Mouse (Mus musculus): ENCODE data around the gene Ntrk3. TPM values are rescaled to one million over a fixed set of nuclear protein-coding genes. Genes with fewer than 3 reads are reported as not detected.

Gene Ntrk3
- polyA plus RNA-seq, 1 experiment from 2014 or later, result 2.2 TPM

DNA sequence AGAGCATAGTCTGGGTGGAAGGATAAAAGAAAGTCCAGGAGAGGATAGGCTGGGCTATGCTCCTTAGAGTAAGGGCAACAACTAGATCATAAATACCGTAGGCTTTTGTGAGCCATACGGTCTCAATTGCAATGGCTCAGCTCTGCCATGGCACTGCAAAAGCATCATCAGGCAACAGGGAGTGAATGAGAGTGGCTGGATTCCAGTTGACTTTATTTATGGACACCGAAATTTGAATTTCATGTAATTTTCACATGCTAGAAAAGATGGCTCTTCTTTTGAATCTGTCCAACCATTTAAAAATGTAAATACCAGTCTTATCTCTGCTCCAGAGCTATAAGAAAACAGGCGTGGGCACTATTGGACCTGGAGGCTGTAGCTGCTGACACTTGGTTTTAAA is 419.2 kb downstream of the Ntrk3 start:
- H3K36me3 ChIP-seq (ENCODE audit: control insufficient read depth, insufficient read depth, low read length), result no peaks in the 10 kb centered on the region
- WGBS, result 77% methylated on average over 4 of the region's 4 CpGs
- no peak overlapping the region for H3K4me3 ChIP-seq (ENCODE audit: low read depth, low read length)
- no peak overlapping the region for H3K27ac ChIP-seq (replicated peaks)
- H3K9me3 ChIP-seq (ENCODE audit: control insufficient read depth, low read length), result no peaks in the 10 kb centered on the region
- H3K27me3 ChIP-seq (ENCODE audit: control insufficient read depth, insufficient read depth, low read length), result no peaks in the 10 kb centered on the region
- no peak for TF ChIP-seq EP300 (optimal IDR thresholded peaks at IDR 0.05)
- no peak for TF ChIP-seq CTCF (IDR thresholded peaks at IDR 0.05; ENCODE audit: low read depth)
- ATAC-seq (ENCODE audit: low FRiP score, low TSS enrichment) (no peak), DNase-seq (ENCODE audit: low spot score) (no peak)
- no peak overlapping the region for H3K9ac ChIP-seq (ENCODE audit: low read length)
- H3K4me1 ChIP-seq (replicated peaks; ENCODE audit: control insufficient read depth, insufficient read depth), result no peaks in the 10 kb centered on the region
- no peak overlapping the region for H3K4me2 ChIP-seq (replicated peaks; ENCODE audit: low read depth)

DNA sequence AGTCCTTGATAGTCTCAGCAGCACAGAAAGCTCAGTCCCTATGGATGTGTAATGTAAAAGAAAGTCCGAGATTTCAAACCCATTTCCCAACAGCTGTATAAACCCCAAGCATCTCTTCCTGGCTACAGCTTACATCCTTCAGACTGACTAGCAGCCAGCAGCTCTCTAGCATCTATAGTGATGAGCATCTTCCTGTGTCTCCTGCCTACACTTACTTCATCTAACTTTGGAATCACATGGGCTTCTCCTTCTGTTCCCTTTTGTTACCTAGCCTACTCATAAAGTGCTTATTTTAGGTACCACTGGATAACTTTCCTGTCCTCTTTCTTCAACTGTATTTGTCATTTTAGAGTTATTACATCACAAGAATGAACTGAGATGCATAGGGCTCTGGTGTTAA is 432.0 kb downstream of the Ntrk3 start:
- no peak overlapping the region for H3K4me2 ChIP-seq (replicated peaks; ENCODE audit: low read depth)
- H3K27ac ChIP-seq (replicated peaks), result no peak overlapping the region
- TF ChIP-seq CTCF (IDR thresholded peaks at IDR 0.05; ENCODE audit: low read depth) (no peak), EP300 (optimal IDR thresholded peaks at IDR 0.05) (no peak)
- DNase-seq (ENCODE audit: low spot score) (no peak), ATAC-seq (ENCODE audit: low FRiP score, low TSS enrichment) (no peak)
- H3K9me3 ChIP-seq (ENCODE audit: control insufficient read depth, low read length), result no peaks in the 10 kb centered on the region
- H3K27me3 ChIP-seq (ENCODE audit: control insufficient read depth, insufficient read depth, low read length), result no peaks in the 10 kb centered on the region
- H3K4me3 ChIP-seq (ENCODE audit: low read depth, low read length), result no peak overlapping the region
- H3K36me3 ChIP-seq (ENCODE audit: control insufficient read depth, insufficient read depth, low read length), result no peaks in the 10 kb centered on the region
- WGBS, result 64% methylated on average over 1 of the region's 1 CpGs
- H3K4me1 ChIP-seq (replicated peaks; ENCODE audit: control insufficient read depth, insufficient read depth), result no peaks in the 10 kb centered on the region
- H3K9ac ChIP-seq (ENCODE audit: low read length), result no peak overlapping the region

DNA sequence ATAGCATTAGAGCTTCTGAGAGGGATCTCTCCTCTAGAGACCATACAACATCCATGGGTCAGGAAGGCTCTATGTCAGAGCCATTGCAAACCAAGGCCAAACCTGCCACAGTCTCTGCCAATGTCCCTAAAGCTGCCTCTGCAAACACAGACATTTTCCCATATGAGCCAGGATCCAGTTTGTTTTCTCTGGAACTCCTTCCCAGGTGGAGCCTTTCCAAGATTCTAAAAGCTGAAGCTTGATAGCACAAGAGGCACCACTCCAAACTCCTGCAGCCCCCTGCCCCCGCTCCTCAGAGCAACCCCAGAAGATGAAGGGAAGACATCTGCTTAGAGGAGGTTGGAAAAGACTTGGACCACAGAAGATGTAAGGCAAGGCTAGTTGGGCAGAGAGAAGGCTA is 432.8 kb downstream of the Ntrk3 start:
- no peak overlapping the region for H3K4me3 ChIP-seq (ENCODE audit: low read depth, low read length)
- WGBS, result 74% methylated on average over 1 of the region's 1 CpGs
- TF ChIP-seq CTCF (IDR thresholded peaks at IDR 0.05; ENCODE audit: low read depth) (no peak), EP300 (optimal IDR thresholded peaks at IDR 0.05) (no peak)
- no peak for DNase-seq (ENCODE audit: low spot score)
- H3K27ac ChIP-seq (replicated peaks), result no peak overlapping the region
- ATAC-seq (ENCODE audit: low FRiP score, low TSS enrichment), result no peak
- H3K4me2 ChIP-seq (replicated peaks; ENCODE audit: low read depth), result no peak overlapping the region
- no peaks in the 10 kb centered on the region for H3K9me3 ChIP-seq (ENCODE audit: control insufficient read depth, low read length)
- no peaks in the 10 kb centered on the region for H3K4me1 ChIP-seq (replicated peaks; ENCODE audit: control insufficient read depth, insufficient read depth)
- no peaks in the 10 kb centered on the region for H3K36me3 ChIP-seq (ENCODE audit: control insufficient read depth, insufficient read depth, low read length)
- no peak overlapping the region for H3K9ac ChIP-seq (ENCODE audit: low read length)
- H3K27me3 ChIP-seq (ENCODE audit: control insufficient read depth, insufficient read depth, low read length), result no peaks in the 10 kb centered on the region

GRCm38 (mm10) chr7:78297290-78297689 is 440.5 kb downstream of the Ntrk3 start:
- Histone ChIP-seq H3K4me2 (replicated peaks; ENCODE audit: low read depth) (no peak overlapping the region), H3K27me3 (ENCODE audit: control insufficient read depth, insufficient read depth, low read length) (no peaks in the 10 kb centered on the region), H3K4me1 (replicated peaks; ENCODE audit: control insufficient read depth, insufficient read depth) (no peaks in the 10 kb centered on the region), H3K9ac (ENCODE audit: low read length) (no peak overlapping the region), H3K27ac (replicated peaks) (no peak overlapping the region), H3K4me3 (ENCODE audit: low read depth, low read length) (no peak overlapping the region), H3K9me3 (ENCODE audit: control insufficient read depth, low read length) (no peaks in the 10 kb centered on the region), H3K36me3 (ENCODE audit: control insufficient read depth, insufficient read depth, low read length) (no peaks in the 10 kb centered on the region)
- no peak for TF ChIP-seq CTCF (IDR thresholded peaks at IDR 0.05; ENCODE audit: low read depth)
- TF ChIP-seq EP300 (optimal IDR thresholded peaks at IDR 0.05), result no peak
- 85% methylated on average over 5 of the region's 5 CpGs for WGBS
- DNase-seq (ENCODE audit: low spot score), result no peak
- ATAC-seq (ENCODE audit: low FRiP score, low TSS enrichment), result no peak

DNA sequence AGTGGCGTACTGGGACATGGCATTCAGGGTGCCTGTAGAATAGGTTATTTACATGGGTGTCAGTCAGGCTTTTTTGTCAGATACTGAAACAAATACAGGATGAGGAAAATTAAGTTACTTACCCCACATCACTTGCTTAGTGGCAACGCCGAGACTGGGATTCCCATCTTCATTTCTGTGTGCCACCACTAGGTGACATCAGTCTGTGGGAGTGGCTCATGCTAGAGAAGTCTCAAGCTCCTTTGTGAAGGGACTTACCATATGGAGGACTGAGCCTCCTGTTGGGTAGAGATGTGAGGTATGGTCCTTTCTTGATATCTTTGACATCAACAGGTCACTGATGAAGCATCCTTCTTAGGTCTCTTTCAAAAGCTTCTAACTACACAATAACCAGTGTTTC is 443.5 kb downstream of the Ntrk3 start:
- TF ChIP-seq CTCF (IDR thresholded peaks at IDR 0.05; ENCODE audit: low read depth), result peak; percentile 15; the same call in 1 of the 2 replicates
- no peak for TF ChIP-seq EP300 (optimal IDR thresholded peaks at IDR 0.05)
- Histone ChIP-seq H3K9me3 (ENCODE audit: control insufficient read depth, low read length) (no peaks in the 10 kb centered on the region), H3K27me3 (ENCODE audit: control insufficient read depth, insufficient read depth, low read length) (no peaks in the 10 kb centered on the region), H3K27ac (replicated peaks) (no peak overlapping the region), H3K4me2 (replicated peaks; ENCODE audit: low read depth) (no peak overlapping the region), H3K36me3 (ENCODE audit: control insufficient read depth, insufficient read depth, low read length) (no peaks in the 10 kb centered on the region), H3K4me1 (replicated peaks; ENCODE audit: control insufficient read depth, insufficient read depth) (no peaks in the 10 kb centered on the region), H3K9ac (ENCODE audit: low read length) (no peak overlapping the region), H3K4me3 (ENCODE audit: low read depth, low read length) (no peak overlapping the region)
- DNase-seq (ENCODE audit: low spot score) (no peak), ATAC-seq (ENCODE audit: low FRiP score, low TSS enrichment) (no peak)
- 69% methylated on average over 3 of the region's 3 CpGs for WGBS

DNA sequence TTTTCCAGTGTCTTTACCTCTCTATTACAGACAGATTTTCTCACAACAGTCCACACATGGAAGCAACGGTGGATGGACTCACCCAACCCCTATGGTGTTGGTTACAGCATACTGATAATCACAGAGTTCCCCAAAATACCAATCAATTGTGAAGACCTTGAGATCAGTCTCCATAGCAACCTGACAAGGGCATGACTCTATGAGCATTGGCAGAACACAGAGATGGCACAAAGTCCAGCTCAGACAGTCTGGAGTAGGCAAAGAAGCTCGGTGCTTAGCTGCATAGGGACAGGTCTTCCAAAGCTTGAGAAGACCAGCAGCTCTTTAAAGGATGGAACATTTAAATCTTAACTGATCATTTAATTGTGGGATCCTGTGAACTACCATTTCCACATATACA is 447.6 kb downstream of the Ntrk3 start:
- WGBS, result 83% methylated on average over 2 of the region's 2 CpGs
- no peaks in the 10 kb centered on the region for H3K4me1 ChIP-seq (replicated peaks; ENCODE audit: control insufficient read depth, insufficient read depth)
- no peak for ATAC-seq (ENCODE audit: low FRiP score, low TSS enrichment)
- TF ChIP-seq EP300 (optimal IDR thresholded peaks at IDR 0.05), result no peak
- no peak overlapping the region for H3K9ac ChIP-seq (ENCODE audit: low read length)
- no peak overlapping the region for H3K27ac ChIP-seq (replicated peaks)
- H3K4me2 ChIP-seq (replicated peaks; ENCODE audit: low read depth), result no peak overlapping the region
- H3K4me3 ChIP-seq (ENCODE audit: low read depth, low read length), result no peak overlapping the region
- H3K36me3 ChIP-seq (ENCODE audit: control insufficient read depth, insufficient read depth, low read length), result no peaks in the 10 kb centered on the region
- no peaks in the 10 kb centered on the region for H3K27me3 ChIP-seq (ENCODE audit: control insufficient read depth, insufficient read depth, low read length)
- no peaks in the 10 kb centered on the region for H3K9me3 ChIP-seq (ENCODE audit: control insufficient read depth, low read length)
- no peak for DNase-seq (ENCODE audit: low spot score)
